Mouse (Mus musculus): ENCODE data around the gene Gm8127. TPM values are rescaled to one million over a fixed set of nuclear protein-coding genes. Genes with fewer than 3 reads are reported as not detected.
"Not testable (repeated sequence)": the region's sequence is repeated elsewhere in the genome, so short reads cannot be mapped to it uniquely, and the experiment has no call there.

The Gm8127 gene
- total RNA-seq (2022) = not detected

GRCm38 (mm10) chr14:43293503-43293902 is at the start of gene Gm8127:
TSS of gene Gm8127 (minus strand) at chr14:43293832.
- not testable (repeated sequence) for DNase-seq (ENCODE audit: low spot score in 2 of 2)

DNA sequence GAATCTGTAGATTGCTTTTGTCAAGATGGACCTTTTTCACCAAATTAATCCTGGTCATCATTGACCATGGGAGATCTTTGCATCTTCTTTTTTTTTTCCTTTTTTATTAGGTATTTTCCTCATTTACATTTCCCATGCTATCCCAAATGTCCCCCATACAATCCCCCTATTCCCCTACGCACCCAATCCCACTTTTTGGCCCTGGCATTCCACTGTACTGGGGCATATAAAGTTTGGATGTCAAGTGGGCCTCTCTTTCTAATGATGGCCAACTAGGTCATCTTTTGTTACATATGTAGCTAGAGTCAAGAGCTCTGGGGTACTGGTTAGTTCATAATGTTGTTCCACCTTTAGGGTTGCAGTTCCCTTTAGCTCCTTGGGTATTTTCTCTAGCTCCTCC is 44.0 kb upstream of the Gm8127 start:
- DNase-seq (ENCODE audit: low spot score in 2 of 2) = not testable (repeated sequence)

DNA sequence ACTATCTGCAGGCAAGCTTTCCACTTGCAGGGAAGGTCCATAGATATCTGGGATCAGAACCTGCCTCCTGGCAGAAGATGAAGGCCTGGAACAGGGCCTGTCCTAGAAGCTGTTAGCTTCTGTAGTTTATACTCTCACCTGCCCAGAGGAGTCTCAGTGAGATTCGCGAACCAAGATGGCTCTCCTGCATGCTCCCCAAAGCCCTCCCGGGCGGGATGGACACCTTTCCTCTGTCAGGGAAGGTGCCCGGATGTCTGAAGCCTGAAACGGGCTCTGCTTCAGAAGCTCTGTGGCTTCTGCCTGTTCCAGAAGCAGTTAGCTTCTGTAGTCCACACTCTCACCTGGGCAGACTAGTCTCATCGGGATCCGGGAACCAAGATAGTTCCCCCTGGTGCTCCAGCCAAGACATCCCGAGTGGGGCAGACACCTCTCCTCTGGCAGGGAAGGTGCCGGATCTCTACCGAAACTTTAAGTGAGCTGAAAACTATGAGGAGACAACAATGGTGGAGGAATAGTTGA is 37.8 kb upstream of the Gm8127 start:
- not testable (repeated sequence) for DNase-seq (ENCODE audit: low spot score in 2 of 2)

- DNase-seq (ENCODE audit: low spot score in 2 of 2) = not testable (repeated sequence)
Measured at GRCm38 (mm10) chr14:43328603-43329002, 35.0 kb upstream of the Gm8127 start.

DNA sequence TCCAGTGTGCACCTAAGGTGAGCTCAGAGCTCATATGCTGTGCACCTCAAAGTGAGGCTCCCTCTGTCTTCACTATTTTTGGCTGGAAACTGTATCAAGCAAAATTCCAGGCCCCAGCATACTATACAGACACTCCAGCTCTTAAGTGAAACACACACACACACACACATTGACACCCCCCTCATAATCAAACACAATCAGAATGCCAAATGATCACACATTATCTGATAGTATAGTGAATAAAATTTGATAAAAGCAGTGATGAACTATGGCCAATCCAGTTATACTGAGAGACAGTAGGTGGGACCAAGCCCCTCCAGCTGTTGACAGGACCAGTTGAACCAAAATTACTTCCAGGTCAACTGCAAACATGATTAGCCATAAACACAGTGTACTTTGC is 25.9 kb upstream of the Gm8127 start:
- not testable (repeated sequence) for DNase-seq (ENCODE audit: low spot score in 2 of 2)

GRCm38 (mm10) chr14:43278681-43279080 is 15.0 kb downstream of the Gm8127 start:
- peak in 1 of 2 experiments; percentile 18 for DNase-seq (ENCODE audit: low spot score in 2 of 2)

DNA sequence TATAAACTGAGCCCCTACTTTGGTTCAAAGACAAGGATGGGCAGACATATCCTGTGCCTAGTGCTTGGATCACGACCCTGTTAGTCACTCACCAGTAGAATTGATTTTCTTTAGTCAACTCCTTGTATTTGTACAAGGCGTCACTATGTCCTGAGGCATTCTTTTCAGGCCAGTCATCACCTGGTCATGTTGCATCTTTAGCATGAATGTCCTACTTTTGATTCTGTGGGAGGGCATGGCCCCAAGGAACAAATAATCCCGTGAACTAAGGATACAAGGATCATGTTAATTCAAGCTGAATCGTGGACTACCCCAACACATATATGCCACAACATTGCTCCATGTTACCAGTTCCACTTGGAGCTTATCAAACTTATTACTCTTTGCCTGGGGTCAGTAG is 15.5 kb downstream of the Gm8127 start:
- peak in 1 of 2 experiments; percentile 24 for DNase-seq (ENCODE audit: low spot score in 2 of 2)

DNA sequence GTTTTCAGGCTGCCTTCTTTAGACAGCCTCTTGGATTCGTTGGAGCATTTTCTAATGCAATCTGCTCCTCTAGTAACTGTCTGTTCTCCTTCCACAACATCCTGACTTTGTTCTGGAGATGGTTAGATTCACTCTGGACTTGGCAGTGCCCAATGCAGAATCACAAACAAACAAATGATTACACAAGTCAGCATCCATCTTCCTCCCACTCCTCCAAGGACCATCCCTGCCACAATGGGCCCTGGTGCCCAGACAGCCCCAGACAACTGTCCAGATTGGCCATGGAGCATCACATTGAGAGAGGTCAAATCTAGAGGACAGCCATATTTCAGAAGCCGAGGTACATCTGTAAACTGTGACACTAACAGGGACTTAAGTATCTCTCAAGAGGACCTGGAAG is 16.2 kb downstream of the Gm8127 start:
- peak in 1 of 2 experiments; percentile 9 for DNase-seq (ENCODE audit: low spot score in 2 of 2)

DNA sequence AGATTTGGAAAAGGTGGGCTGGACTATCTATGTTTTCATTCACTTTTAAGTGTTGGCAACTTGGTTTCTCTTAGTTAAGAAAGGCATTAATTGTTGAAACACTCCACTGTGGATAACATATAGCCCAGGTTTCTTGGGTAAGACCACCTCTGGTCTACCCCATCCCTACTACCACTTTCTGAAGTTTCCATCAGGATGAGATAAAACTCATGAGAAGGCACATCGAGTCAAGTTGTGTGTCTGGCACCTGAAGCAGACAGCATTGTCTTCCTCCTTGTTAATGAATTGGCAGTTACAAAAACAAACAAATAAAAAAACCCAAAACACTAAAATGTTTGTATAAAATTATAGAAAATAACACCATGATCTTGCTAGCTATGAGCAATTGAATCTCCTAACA is 17.9 kb downstream of the Gm8127 start:
- not testable (repeated sequence) for DNase-seq (ENCODE audit: low spot score in 2 of 2)

GRCm38 (mm10) chr14:43274986-43275511 is 18.6 kb downstream of the Gm8127 start, which contains the start of gene Gm9732:
TSS of gene Gm9732 (plus strand) at chr14:43275036.
- peak in 1 of 2 experiments; percentile 39 for DNase-seq (ENCODE audit: low spot score in 2 of 2)

GRCm38 (mm10) chr14:43273161-43273560 is 20.5 kb downstream of the Gm8127 start:
- not testable (repeated sequence) for DNase-seq (ENCODE audit: low spot score in 2 of 2)

DNA sequence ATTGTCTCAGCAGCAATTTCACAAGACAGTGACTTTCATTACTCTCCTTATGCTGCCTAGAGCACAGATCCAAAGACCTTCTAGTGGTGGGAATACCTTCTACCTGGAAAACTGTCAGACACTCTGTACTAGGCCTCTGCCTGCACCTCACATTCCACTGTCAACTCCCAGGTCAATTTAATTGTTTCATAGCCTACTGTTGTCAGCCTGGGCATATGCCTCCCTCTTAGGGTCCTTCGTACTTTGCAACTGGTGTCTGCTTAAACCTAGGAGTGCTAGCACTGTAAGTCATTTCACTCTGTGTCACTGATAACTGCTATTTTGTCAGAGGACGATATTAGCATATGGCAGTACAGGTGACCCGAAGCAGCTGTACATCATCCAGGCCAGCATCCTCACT is 24.4 kb downstream of the Gm8127 start:
- not testable (repeated sequence) for DNase-seq (ENCODE audit: low spot score in 2 of 2)

DNA sequence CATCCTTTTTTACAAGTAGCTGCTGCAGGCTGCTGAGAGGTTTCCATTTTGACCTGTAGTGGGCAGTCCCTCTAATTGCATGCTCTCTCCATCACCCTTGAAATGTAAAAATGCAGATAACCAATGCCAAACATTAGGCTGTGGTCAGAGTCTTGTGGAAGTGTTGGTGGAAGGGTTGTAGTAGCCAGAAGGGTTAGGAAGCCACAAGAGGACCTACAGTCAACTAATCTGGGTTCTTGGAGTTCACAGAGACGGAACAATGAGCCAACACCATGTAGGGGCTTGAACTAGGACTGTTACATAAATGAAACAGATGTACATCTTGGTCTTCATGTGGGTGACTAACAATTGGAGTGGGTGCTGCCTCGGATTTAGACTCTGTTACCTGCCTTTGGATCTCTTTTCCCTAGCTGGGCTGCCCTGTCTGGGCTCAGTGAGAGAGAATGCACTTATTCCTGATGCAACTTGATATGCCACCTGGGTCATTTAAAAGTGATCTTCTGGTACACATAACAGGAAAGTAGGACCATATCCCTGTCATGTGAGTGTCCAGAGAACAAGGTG is 25.0 kb downstream of the Gm8127 start:
- not testable (repeated sequence) for DNase-seq (ENCODE audit: low spot score in 2 of 2)

DNA sequence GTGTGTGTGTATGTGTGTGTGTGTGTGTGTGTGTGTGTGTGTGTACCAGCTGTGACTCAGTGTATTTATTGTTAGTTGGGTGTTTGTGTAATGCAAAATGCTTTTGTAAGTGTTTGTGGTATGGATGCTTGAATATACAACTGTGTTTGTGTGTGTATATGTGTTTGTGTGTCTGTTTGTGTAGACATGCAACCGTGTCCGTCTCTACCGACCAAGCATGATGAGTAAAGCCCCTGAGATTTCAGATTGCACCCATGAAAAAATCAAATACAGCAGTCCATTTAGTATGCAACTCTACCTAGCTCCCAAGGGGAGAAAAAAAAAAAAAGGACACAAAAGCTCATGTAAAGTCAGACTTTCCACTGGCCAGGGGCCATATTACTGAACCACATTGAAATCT is 30.2 kb downstream of the Gm8127 start:
- not testable (repeated sequence) for DNase-seq (ENCODE audit: low spot score in 2 of 2)

- DNase-seq (ENCODE audit: low spot score in 2 of 2) = not testable (repeated sequence)
Measured at GRCm38 (mm10) chr14:43258349-43258748, 35.3 kb downstream of the Gm8127 start, which contains the start of gene Gm8126. TSS of gene Gm8126 (plus strand) at chr14:43258649.

GRCm38 (mm10) chr14:43256511-43256910 is 37.1 kb downstream of the Gm8127 start:
- not testable (repeated sequence) for DNase-seq (ENCODE audit: low spot score in 2 of 2)

DNA sequence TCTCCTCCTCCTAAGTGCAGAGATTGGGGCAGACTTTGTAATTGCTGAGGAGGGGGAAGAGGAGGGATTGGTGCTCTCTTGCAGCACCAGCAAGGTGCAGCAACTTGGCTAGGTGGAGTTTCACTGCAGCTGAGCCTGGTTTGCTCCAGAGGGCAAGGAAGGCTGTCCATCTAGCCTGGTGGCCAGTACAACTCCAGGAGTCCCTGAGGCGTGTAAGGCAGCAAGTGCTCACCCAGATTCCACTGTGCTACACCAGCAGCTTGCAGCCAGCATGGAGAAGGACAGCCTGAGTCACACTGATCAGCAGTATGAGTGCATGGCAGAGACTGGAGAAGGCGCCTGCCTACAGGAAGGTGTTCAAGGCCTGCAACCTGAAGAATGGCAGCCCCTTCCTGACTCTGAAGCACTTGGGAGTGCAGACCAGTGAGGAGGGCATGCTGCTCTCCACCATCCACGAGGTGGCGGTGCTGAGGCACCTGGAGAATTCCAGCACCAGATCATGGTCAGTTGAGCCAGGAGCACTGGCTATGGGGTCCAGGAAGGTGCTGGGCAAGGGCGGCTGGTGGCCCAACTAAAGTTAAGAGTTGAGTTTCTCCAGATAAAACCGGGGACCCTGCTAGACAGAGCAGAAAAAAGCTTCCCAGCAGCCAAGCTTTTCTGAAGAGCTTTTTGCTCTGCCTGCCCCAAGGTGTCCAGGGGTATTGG is 42.9 kb downstream of the Gm8127 start:
- DNase-seq (ENCODE audit: low spot score in 2 of 2) = not testable (repeated sequence)

GRCm38 (mm10) chr14:43249611-43250170 is 43.9 kb downstream of the Gm8127 start:
- DNase-seq (ENCODE audit: low spot score in 2 of 2) = not testable (repeated sequence)
